Mouse (Mus musculus) lung, postnatal 0 days (tissue): ENCODE measurements around the gene Nck1. TPM values are rescaled to one million over a fixed set of nuclear protein-coding genes. Genes with fewer than 3 reads are reported as not detected.

ENCODE experiments used
- ATAC-seq: fragments of 200-750 bp; cut with Nextera tagmentation; 2 replicates; pipeline ENCODE4 v1.8.0; 2017; ENCODE audit warnings: moderate library complexity
- DNase-seq: peaks from one replicate; pipeline ENCODE4 v3.0.0-alpha.2; 2016; ENCODE audit warnings: low spot score
- H3K27ac ChIP-seq: fragments of 300-500 bp; sonication (generic); 2 replicates; pipeline ENCODE4 v1.5.1; 2014; ENCODE audit warnings: antibody characterized with exemption, mild to moderate bottlenecking, low read length, mixed read lengths
- H3K27me3 ChIP-seq: fragments of 300-500 bp; sonication (generic); replicated peaks from 2 replicates; pipeline ENCODE4 v1.6.1; 2014; ENCODE audit warnings: low read length, mixed read lengths; ENCODE audit not compliant: insufficient read depth
- H3K36me3 ChIP-seq: fragments of 300-500 bp; sonication (generic); 2 replicates; pipeline ENCODE4 v1.6.1; 2014; ENCODE audit warnings: low read length, mixed read lengths; ENCODE audit not compliant: insufficient read depth
- H3K4me1 ChIP-seq: fragments of 300-500 bp; sonication (generic); 2 replicates; pipeline ENCODE4 v1.6.1; 2014; ENCODE audit warnings: antibody characterized with exemption, low read depth, low read length, mixed read lengths; ENCODE audit not compliant: insufficient read depth
- H3K4me2 ChIP-seq: fragments of 300-500 bp; sonication (generic); replicated peaks from 2 replicates; pipeline ENCODE4 v1.6.1; 2014; ENCODE audit warnings: low read depth, mild to moderate bottlenecking, low read length, moderate library complexity, mixed read lengths
- H3K4me3 ChIP-seq: fragments of 300-500 bp; sonication (generic); 2 replicates; pipeline ENCODE4 v1.5.1; 2014; ENCODE audit warnings: low read depth, low read length
- H3K9ac ChIP-seq: fragments of 300-500 bp; sonication (generic); replicated peaks from 2 replicates; pipeline ENCODE4 v1.6.1; 2014; ENCODE audit warnings: low read depth, mild to moderate bottlenecking
- H3K9me3 ChIP-seq: fragments of 300-500 bp; sonication (generic); 2 replicates; pipeline ENCODE4 v1.6.1; 2016; ENCODE audit warnings: low read length, mixed read lengths
- CTCF ChIP-seq: IDR thresholded peaks from 2 replicates; pipeline ENCODE4 v1.5.1; 2016; ENCODE audit warnings: antibody characterized with exemption, mild to moderate bottlenecking
- EP300 ChIP-seq: IDR thresholded peaks from 2 replicates; pipeline ENCODE4 v1.6.1; 2016; ENCODE audit warnings: antibody characterized with exemption, mild to moderate bottlenecking, control low read depth
- WGBS: fragments of 180-500 bp; shearing (Covaris S2); extraction: QIAGEN DNeasy Blood & Tissue Kit; methylation state at CpG from one replicate; pipeline ENCODE4 v1.1.7; 2014; 5-methylcytosine and 5-hydroxymethylcytosine counted together
- polyA plus RNA-seq: library from polyadenylated mRNA; unstranded; fragments of >200 nt; fragmentation: Nextera tagmentation; extraction: Ambion mirVana; gene quantifications from 2 replicates; pipeline ENCODE4 v1.2.1, GENCODE M21; 2015

Gene Nck1
- polyA plus RNA-seq, 1 experiment from 2014 or later, result 77.9 TPM

DNA sequence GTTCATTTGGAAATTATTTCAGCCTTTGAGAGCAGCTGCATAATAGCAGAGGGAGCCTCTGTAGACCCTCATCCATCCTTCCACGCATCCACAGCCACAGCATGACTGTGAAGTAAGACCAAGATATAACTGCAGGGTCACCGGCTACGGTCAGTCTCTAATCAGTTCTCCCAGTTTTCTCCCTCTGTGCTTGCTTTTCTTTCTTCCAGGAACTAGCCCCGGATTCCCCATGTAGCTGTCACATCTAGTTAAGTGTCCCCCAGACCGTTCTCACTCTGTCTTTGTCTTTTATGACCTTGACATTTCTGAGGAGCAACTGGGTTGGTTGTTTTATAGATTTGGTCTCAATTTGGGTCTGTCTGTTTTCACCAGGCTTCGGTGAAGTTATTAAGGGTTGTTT lies 64.3 kb downstream of the Nck1 start:
- Histone ChIP-seq H3K36me3 (no peaks in the 10 kb centered on the region), H3K27ac (no peak overlapping the region), H3K4me2 (no peak overlapping the region), H3K27me3 (no peaks in the 10 kb centered on the region), H3K9ac (no peak overlapping the region), H3K4me1 (no peaks in the 10 kb centered on the region), H3K9me3 (no peaks in the 10 kb centered on the region; the same call in 1 of the 2 replicates), H3K4me3 (no peak overlapping the region)
- TF ChIP-seq EP300, result no peak
- no peak for TF ChIP-seq CTCF
- no peak for ATAC-seq
- no peak for DNase-seq
- 74% methylated on average over 6 of the region's 6 CpGs for WGBS

DNA sequence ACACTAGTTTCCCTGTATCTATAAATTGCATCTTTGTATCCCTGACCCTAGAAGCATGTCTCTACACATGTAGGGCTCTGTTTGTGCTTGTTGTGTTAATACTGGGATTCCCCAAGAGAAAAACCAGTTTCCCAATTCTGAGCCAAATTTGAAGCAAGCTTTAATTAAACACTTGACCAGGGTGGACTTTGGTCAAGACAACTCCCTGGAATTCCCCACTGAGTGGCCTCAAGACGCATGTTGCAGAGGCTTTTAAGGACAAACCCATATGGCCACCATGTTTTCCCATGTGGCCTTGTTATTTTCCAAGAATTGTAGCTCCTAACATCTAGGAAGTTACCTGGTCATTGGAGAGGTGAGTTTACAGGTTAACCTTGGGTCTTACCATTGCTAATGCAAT lies 71.9 kb downstream of the Nck1 start:
- Histone ChIP-seq H3K27me3 (no peaks in the 10 kb centered on the region), H3K9me3 (no peaks in the 10 kb centered on the region; the same call in 1 of the 2 replicates), H3K4me3 (no peak overlapping the region), H3K4me1 (no peaks in the 10 kb centered on the region; the same call in 1 of the 2 replicates), H3K4me2 (no peak overlapping the region), H3K9ac (no peak overlapping the region), H3K36me3 (no peaks in the 10 kb centered on the region), H3K27ac (no peak overlapping the region)
- DNase-seq (peak; percentile 9), ATAC-seq (no peak)
- WGBS, result 72% methylated on average over 1 of the region's 1 CpGs
- TF ChIP-seq EP300 (no peak), CTCF (no peak)

DNA sequence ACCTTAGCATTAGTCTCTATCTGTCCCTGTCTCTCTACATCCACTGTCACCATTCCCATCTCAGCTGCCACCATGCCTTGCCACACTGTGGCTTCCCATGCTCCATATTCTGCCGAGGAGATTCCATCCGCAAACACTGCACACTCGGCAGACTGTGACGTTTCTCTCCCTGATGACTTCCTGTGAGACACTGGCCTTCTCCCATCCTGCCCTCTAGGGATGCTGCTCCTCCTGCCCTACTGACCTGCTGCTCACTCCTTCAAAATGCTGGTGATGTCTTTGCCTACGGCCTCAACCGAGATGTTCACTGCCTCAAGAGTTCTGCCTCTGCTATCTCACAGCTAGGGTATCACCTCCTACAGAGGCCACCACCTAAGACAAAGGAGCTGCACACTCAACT lies 72.6 kb downstream of the Nck1 start:
- no peak overlapping the region for H3K9ac ChIP-seq
- WGBS, result 65% methylated on average over 6 of the region's 6 CpGs
- H3K4me3 ChIP-seq, result no peak overlapping the region
- no peaks in the 10 kb centered on the region; the same call in 1 of the 2 replicates for H3K9me3 ChIP-seq
- ATAC-seq (no peak), DNase-seq (no peak)
- H3K27me3 ChIP-seq, result no peaks in the 10 kb centered on the region
- no peak overlapping the region for H3K27ac ChIP-seq
- no peak overlapping the region for H3K4me2 ChIP-seq
- no peaks in the 10 kb centered on the region; the same call in 1 of the 2 replicates for H3K4me1 ChIP-seq
- H3K36me3 ChIP-seq, result no peaks in the 10 kb centered on the region
- TF ChIP-seq EP300, result no peak
- no peak for TF ChIP-seq CTCF

DNA sequence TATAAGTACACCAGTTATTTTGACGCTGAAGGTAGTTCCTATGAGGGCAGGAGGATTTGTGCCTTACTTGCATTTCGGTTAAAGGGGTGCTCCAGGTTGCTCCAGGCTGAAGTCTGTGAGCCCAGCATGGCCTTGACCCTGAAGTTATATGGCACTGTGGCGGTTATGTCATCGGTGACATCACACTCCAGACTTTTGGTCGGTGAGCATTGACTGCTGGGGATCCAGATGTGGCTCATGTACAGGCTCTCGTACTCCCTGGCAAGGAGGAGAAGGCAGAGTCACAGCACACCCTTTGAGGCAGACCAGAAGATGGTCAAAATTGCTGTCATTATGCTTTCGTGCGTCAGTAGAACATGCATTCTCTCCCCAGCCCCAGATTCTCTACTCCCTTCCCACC lies 73.0 kb downstream of the Nck1 start:
- Histone ChIP-seq H3K4me3 (no peak overlapping the region), H3K9me3 (no peaks in the 10 kb centered on the region; the same call in 1 of the 2 replicates), H3K4me2 (no peak overlapping the region), H3K4me1 (no peaks in the 10 kb centered on the region; the same call in 1 of the 2 replicates), H3K9ac (no peak overlapping the region), H3K27me3 (no peaks in the 10 kb centered on the region), H3K36me3 (no peaks in the 10 kb centered on the region), H3K27ac (no peak overlapping the region)
- 93% methylated on average over 8 of the region's 8 CpGs for WGBS
- DNase-seq (no peak), ATAC-seq (no peak)
- TF ChIP-seq EP300, result no peak
- TF ChIP-seq CTCF, result no peak

DNA sequence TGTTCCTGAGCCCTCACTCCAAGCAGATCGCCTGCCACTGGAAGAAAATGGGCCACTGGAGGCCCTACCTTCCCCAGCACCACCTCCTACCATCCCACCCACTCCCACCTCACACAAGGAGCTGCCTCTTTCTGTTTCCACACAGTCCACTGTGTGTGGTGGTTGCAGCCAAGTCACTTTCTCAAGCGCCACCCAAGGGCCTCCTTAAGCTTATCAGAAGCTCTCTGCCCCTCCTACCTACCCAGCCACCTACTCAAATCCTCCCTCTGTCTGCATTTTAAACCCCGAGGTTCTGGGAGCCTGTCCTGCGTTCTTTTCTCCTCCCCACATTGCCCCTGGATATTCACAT lies 74.4 kb downstream of the Nck1 start:
- Histone ChIP-seq H3K4me3 (no peak overlapping the region), H3K36me3 (no peaks in the 10 kb centered on the region), H3K4me2 (no peak overlapping the region), H3K27me3 (no peaks in the 10 kb centered on the region), H3K27ac (peak overlapping the region; percentile 26; the same call in 1 of the 2 replicates), H3K9ac (no peak overlapping the region), H3K4me1 (peaks cover 8% of the 10 kb centered on the region; the same call in 1 of the 2 replicates), H3K9me3 (no peaks in the 10 kb centered on the region)
- TF ChIP-seq EP300, result no peak
- TF ChIP-seq CTCF, result no peak
- WGBS, result 47% methylated on average over 4 of the region's 4 CpGs
- ATAC-seq (peak; percentile 68), DNase-seq (peak; percentile 48)

DNA sequence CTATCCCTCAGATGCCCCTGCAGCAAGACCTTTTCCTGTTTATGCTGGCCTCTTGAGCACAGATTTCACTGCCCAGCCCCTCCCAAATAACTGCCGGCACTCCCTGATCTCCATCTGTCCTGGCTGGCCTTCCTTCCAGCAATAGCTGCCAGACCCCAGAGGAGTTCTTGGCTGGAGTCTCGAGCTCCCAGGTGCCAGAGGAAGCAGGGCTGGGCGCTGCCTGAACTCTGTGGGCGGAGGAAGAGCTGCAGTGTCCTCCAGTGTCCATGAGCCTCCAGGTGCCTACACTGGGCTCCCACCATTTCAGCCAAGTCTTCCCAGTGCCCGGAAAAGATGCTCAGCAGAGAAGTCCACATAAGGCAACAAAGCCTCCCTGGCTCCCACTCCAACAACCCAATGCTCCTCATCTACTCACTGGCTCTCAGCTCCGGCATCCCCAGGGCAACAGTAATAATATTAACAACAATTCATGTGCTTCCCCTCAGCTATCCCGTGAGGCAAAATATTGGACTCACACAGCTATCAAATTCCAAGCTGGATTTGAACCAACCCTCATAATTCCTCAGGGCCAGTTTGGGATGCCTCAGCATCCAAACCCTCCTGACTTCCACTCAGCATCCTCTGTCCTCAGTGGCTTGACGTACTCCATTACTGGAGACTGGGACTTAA lies 74.9 kb downstream of the Nck1 start:
- Histone ChIP-seq H3K27ac (peak overlapping the region; percentile 26; the same call in 1 of the 2 replicates), H3K27me3 (no peaks in the 10 kb centered on the region)
- peak; percentile 74 for ATAC-seq

More for the DNA sequence above, 74.9 kb downstream of the Nck1 start:
- peak; percentile 74 for DNase-seq
- TF ChIP-seq EP300, result peak; percentile 53; the same call in 1 of the 2 replicates
- no peak for TF ChIP-seq CTCF
- no peaks in the 10 kb centered on the region for H3K36me3 ChIP-seq
- no peak overlapping the region for H3K4me3 ChIP-seq
- no peaks in the 10 kb centered on the region for H3K9me3 ChIP-seq
- no peak overlapping the region for H3K9ac ChIP-seq
- peaks cover 8% of the 10 kb centered on the region; the same call in 1 of the 2 replicates for H3K4me1 ChIP-seq
- no peak overlapping the region for H3K4me2 ChIP-seq
- 31% methylated on average over 8 of the region's 8 CpGs for WGBS
